Mouse (Mus musculus) lung, embryonic 14.5 days (tissue): ENCODE measurements around the gene Sfrp5. TPM values are rescaled to one million over a fixed set of nuclear protein-coding genes. Genes with fewer than 3 reads are reported as not detected.
A peak's percentile ranks its signal among the peaks of the same experiment; 100 is the strongest.

Experiments used
- ATAC-seq: fragments of 200-750 bp; cut with Nextera tagmentation; 2 replicates; pipeline ENCODE4 v1.8.0; 2017; ENCODE audit warnings: mild to moderate bottlenecking, moderate TSS enrichment, moderate library complexity; ENCODE audit not compliant: insufficient read depth
- DNase-seq: peaks from one replicate; pipeline ENCODE4 v3.0.0-alpha.2; 2015
- H3K27ac ChIP-seq: fragments of 300-500 bp; sonication (generic); 2 replicates; pipeline ENCODE4 v1.5.1; 2014; ENCODE audit warnings: low read depth, mild to moderate bottlenecking, moderate library complexity
- H3K27me3 ChIP-seq: fragments of 300-500 bp; sonication (generic); 2 replicates; pipeline ENCODE4 v1.6.1; 2014; ENCODE audit warnings: low read length, control low read depth; ENCODE audit not compliant: insufficient read depth
- H3K36me3 ChIP-seq: fragments of 300-500 bp; sonication (generic); 2 replicates; pipeline ENCODE4 v1.6.1; 2014; ENCODE audit warnings: control low read depth; ENCODE audit not compliant: insufficient read depth
- H3K4me1 ChIP-seq: fragments of 300-500 bp; sonication (generic); 2 replicates; pipeline ENCODE4 v1.6.1; 2014; ENCODE audit warnings: antibody characterized with exemption, control low read depth; ENCODE audit not compliant: insufficient read depth
- H3K4me2 ChIP-seq: fragments of 300-500 bp; sonication (generic); 2 replicates; pipeline ENCODE4 v1.6.1; 2014; ENCODE audit warnings: mild to moderate bottlenecking
- H3K4me3 ChIP-seq: fragments of 300-500 bp; sonication (generic); 2 replicates; pipeline ENCODE4 v1.5.1; 2014; ENCODE audit warnings: low read depth, low read length
- H3K9ac ChIP-seq: fragments of 300-500 bp; sonication (generic); 2 replicates; pipeline ENCODE4 v1.6.1; 2014
- H3K9me3 ChIP-seq: fragments of 300-500 bp; sonication (generic); 2 replicates; pipeline ENCODE4 v1.6.1; 2016; ENCODE audit warnings: low read depth, low read length, control low read depth
- CTCF ChIP-seq: IDR thresholded peaks from 2 replicates; pipeline ENCODE4 v1.5.1; 2016; ENCODE audit warnings: antibody characterized with exemption, low read depth
- WGBS: fragments of 180-500 bp; shearing (Covaris S2); extraction: QIAGEN DNeasy Blood & Tissue Kit; methylation state at CpG from one replicate; pipeline ENCODE4 v1.1.7; 2014; 5-methylcytosine and 5-hydroxymethylcytosine counted together
- polyA plus RNA-seq: library from polyadenylated mRNA; unstranded; fragments of >200 nt; fragmentation: Nextera tagmentation; extraction: Ambion mirVana; gene quantifications from 2 replicates; pipeline ENCODE4 v1.2.1, GENCODE M21; 2014

The Sfrp5 gene
- polyA plus RNA-seq, 1 experiment from 2014 or later = 0.28 TPM

DNA sequence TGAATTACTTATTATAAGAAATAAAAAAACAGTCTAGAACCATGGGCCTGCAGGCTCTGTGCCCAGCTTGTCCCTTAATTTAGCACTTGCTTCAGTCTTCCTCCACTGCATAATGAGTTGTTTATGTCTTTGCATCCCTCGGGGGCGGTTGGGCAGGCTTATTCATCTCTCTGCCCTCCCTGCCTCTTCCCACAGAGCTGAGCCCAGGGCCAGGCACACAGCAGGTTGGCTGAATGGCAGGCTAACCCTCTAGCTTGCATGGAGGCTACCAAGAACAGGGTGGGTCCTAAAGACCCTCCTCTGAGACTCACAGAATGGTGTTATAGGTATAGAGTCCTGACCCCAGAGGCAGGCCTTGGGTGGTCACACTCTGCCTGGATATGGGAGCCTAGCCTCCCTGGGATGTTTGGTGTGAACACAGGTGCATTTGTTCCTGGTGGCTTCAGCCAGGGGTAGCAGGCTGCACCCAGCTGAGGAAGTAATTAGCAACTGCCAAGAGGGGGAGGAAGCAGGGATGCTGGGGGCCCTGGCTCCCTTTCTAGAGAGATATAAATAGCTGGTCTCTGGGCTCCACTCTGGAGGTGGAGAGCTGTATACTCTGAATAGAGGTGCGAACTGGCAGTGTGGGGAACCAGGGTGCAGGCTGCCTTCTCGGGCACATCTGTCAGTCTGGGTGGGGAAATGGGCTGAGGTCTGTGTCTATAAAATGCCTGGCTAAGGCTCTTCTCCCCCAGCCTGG lies 35.7 kb upstream of the Sfrp5 start:
- H3K9me3 ChIP-seq = no peaks in the 10 kb centered on the region
- H3K4me1 ChIP-seq = no peaks in the 10 kb centered on the region
- no peak overlapping the region for H3K27ac ChIP-seq
- no peak for ATAC-seq
- no peaks in the 10 kb centered on the region for H3K36me3 ChIP-seq
- no peak for TF ChIP-seq CTCF
- WGBS = 23% methylated on average over 4 of the region's 4 CpGs
- no peak overlapping the region for H3K9ac ChIP-seq
- H3K4me3 ChIP-seq = no peak overlapping the region
- H3K4me2 ChIP-seq = no peak overlapping the region
- no peaks in the 10 kb centered on the region for H3K27me3 ChIP-seq
- DNase-seq = no peak

DNA sequence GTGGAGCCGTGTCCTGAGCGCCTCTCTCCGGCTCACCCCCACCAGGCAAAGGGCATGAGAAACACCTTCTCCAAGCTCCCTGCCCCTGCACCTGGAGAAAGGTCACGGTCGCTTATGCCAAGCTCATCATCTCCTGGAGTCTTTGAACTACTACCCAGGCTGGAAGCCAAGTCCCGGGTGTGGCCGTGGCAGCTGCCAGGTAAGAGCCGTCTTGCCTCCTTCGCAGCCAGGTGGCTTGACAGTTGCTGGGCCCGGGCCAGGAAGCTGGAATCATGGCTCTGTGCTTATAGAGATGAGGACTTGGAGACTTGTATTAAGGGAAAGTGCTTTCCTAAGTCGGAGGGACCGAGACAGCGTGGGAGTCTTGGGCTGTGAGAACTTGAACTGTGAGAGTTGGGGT lies 28.9 kb upstream of the Sfrp5 start:
- ATAC-seq (no peak), DNase-seq (no peak)
- H3K4me3 ChIP-seq = no peak overlapping the region
- TF ChIP-seq CTCF = no peak
- 78% methylated on average over 13 of the region's 13 CpGs for WGBS
- no peak overlapping the region for H3K9ac ChIP-seq
- no peak overlapping the region for H3K27ac ChIP-seq
- no peak overlapping the region for H3K4me2 ChIP-seq
- no peaks in the 10 kb centered on the region for H3K4me1 ChIP-seq
- H3K36me3 ChIP-seq = no peaks in the 10 kb centered on the region
- no peaks in the 10 kb centered on the region for H3K27me3 ChIP-seq
- H3K9me3 ChIP-seq = no peaks in the 10 kb centered on the region

DNA sequence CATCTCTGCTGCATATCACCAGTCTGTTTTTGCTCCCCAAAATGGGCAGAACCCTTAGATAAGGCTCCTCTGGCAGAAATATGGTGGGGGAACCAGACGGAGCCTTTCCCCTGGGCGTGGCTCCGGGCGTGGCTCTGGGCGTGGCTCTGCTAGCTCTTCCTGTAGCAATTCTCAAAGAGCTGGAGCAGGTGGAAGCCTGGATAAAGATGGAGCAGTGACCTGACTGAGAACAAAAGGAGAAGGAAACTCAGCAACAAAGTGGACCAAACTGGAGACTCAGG lies 28.2 kb upstream of the Sfrp5 start:
- 62% methylated on average over 5 of the region's 5 CpGs for whole genome bisulfite sequencing
- no peak for ATAC-seq

DNA sequence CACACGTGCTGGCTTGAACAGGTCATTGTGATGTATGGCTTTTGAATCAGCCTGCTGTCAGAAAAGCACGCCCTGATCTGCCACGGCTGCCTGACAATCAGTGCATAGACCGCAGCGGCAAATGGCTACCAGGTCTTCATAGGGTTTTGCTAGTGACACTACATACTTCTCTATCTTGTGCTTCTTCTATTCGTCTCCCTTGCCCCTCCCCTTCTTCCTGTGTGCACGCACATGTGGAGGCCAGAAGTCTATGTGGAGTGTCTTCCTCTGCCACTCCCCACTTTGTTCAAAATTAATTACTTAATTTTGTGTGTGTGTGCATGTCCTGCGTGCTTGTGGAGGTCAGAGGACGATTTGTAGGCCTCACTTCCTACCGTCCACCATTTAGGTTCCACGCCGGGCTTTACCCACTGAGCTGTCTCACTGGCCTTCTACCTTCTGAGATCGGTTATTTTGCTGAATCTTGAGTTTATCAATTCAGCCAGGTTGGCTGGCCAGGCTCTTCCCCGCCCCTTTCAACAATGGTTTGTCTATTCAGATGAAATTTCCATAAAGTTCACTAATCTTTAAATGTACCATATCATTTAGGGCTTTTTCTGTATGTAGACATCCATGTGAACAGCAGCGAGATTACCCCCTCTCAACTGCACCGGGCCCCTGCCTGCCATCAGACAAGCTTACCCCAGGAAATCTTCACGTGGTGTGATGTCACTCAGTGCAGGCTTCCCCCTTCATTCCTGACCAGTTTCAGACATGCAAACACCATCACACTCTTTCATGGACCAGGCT lies 27.6 kb upstream of the Sfrp5 start:
- H3K36me3 ChIP-seq = no peaks in the 10 kb centered on the region
- no peaks in the 10 kb centered on the region for H3K4me1 ChIP-seq
- H3K27ac ChIP-seq = no peak overlapping the region
- ATAC-seq (no peak), DNase-seq (no peak)
- no peaks in the 10 kb centered on the region for H3K9me3 ChIP-seq
- TF ChIP-seq CTCF = no peak
- WGBS = 69% methylated on average over 17 of the region's 17 CpGs
- H3K4me3 ChIP-seq = no peak overlapping the region
- no peak overlapping the region for H3K4me2 ChIP-seq
- no peak overlapping the region for H3K9ac ChIP-seq
- no peaks in the 10 kb centered on the region for H3K27me3 ChIP-seq

More for the DNA sequence above, 28.2 kb upstream of the Sfrp5 start:
- Histone ChIP-seq H3K4me1 (no peaks in the 10 kb centered on the region), H3K4me3 (no peak overlapping the region), H3K27ac (no peak overlapping the region), H3K36me3 (no peaks in the 10 kb centered on the region), H3K9me3 (no peaks in the 10 kb centered on the region), H3K4me2 (no peak overlapping the region), H3K27me3 (no peaks in the 10 kb centered on the region), H3K9ac (no peak overlapping the region)
- TF ChIP-seq CTCF = no peak
- no peak for DNase-seq

DNA sequence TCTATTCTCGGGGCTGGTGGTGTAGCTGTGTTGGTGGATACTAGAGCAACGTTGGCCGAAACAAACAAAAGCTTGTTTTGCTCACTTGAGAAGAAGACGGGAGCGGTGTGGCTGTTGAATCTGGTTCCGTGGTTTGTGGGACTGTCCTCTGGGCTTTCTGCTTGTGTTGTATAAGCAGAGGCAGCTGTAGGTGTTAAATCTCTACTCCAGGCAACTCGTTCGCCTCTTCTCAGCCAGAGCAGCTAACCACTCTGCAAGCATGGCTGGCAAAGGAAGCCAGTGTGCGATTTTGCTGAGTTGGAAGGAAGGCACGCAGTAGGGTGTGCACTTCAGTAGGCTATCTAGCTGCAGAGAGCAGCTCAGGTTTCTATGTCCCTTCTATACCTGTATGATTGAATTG lies 24.4 kb upstream of the Sfrp5 start:
- WGBS = 74% methylated on average over 10 of the region's 10 CpGs
- no peak for ATAC-seq
- DNase-seq = no peak
- H3K27ac ChIP-seq = no peak overlapping the region
- H3K4me1 ChIP-seq = no peaks in the 10 kb centered on the region
- no peaks in the 10 kb centered on the region for H3K9me3 ChIP-seq
- no peak overlapping the region for H3K4me2 ChIP-seq
- H3K36me3 ChIP-seq = no peaks in the 10 kb centered on the region
- no peaks in the 10 kb centered on the region for H3K27me3 ChIP-seq
- no peak overlapping the region for H3K4me3 ChIP-seq
- no peak overlapping the region for H3K9ac ChIP-seq
- no peak for TF ChIP-seq CTCF

DNA sequence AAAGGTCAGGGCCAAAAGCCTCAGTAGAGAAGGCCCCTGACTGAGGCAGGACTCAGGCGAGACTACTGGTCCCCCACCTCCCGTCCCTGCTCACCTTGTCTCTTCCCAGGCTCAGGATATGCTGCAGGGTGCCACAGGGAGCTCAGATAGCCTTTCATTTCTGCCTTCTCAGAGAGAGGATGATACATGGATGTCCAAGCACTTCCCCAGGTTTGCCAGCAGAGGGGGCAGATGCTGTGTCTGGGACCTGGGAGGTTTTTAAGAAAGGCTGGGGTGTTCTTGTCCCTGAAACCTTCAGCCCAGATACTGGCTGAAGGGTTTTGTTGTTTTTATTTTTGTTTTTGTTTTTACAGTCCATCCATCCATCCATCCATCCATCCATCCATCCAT lies 15.3 kb upstream of the Sfrp5 start:
- H3K27me3 ChIP-seq = no peaks in the 10 kb centered on the region
- H3K4me3 ChIP-seq = no peak overlapping the region
- no peaks in the 10 kb centered on the region for H3K9me3 ChIP-seq
- H3K36me3 ChIP-seq = no peaks in the 10 kb centered on the region
- no peaks in the 10 kb centered on the region for H3K4me1 ChIP-seq
- peak; percentile 48 for DNase-seq
- H3K4me2 ChIP-seq = no peak overlapping the region
- no peak overlapping the region for H3K27ac ChIP-seq
- TF ChIP-seq CTCF = peak; percentile 68
- 8% methylated on average over 2 of the region's 2 CpGs for WGBS
- no peak for ATAC-seq
- H3K9ac ChIP-seq = no peak overlapping the region

DNA sequence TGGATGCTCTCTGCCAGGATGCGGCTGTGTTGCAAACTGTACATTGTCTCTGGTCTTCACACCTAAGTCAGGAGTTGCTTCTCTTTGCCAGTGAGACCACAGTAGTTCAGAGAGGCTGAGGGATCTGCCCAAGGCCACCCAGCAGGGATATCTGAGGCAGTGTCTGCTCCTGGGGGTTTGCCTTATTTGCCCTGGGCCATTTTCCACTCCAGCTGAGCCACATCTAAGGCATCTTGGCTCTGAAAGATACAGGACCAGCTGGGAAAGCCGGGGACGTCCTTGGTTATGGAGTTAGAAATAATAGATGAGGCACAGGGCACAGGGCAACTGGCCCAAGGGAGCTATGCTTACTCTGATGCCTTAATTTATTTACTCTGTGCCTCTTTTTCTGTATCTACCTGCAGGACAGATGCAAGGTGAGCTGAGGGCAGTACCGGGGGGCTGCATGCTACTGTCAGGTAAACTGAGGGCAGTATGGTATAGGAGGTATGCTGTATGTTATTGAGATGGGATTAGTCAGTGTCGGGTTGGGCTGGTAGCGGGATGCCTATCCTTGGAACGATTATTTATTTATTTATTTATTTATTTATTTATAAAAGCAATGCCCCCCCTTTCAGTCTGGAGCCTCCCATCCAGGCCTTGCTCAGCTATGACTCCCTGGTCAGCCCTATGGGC lies 14.8 kb upstream of the Sfrp5 start:
- no peak overlapping the region for H3K27ac ChIP-seq
- no peaks in the 10 kb centered on the region for H3K36me3 ChIP-seq
- H3K4me2 ChIP-seq = no peak overlapping the region
- no peak overlapping the region for H3K9ac ChIP-seq
- 54% methylated on average over 7 of the region's 7 CpGs for WGBS
- H3K4me1 ChIP-seq = no peaks in the 10 kb centered on the region
- TF ChIP-seq CTCF = no peak
- no peaks in the 10 kb centered on the region for H3K27me3 ChIP-seq
- ATAC-seq (no peak), DNase-seq (no peak)
- no peak overlapping the region for H3K4me3 ChIP-seq
- H3K9me3 ChIP-seq = no peaks in the 10 kb centered on the region
